Mouse (Mus musculus): ENCODE measurements around the gene Rnasek. TPM values are rescaled to one million over a fixed set of nuclear protein-coding genes. Genes with fewer than 3 reads are reported as not detected.

Gene Rnasek
- polyA plus RNA-seq, 1 experiment from 2014 or later, result 179 TPM

DNA sequence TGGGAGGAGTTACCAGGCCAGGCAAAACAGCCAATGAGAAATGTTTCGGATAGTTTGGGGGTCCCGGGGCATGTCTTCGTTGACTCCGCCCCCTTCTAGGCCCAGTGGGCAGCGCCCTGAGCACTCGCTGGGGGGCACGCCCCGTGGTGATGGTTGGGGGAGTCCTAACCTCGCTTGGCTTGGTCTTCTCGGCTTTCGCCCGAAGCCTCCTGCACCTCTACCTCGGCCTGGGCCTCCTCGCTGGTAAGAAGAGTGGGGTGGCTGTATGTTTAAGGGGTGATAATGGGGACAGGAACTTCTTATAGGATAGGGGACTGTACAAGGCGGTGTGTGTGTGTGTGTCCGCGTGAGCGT is 24.8 kb downstream of the Rnasek start:
- Histone ChIP-seq H3K27ac (no peak overlapping the region), H3K4me2 (peak overlapping the region; percentile 61), H3K27me3 (peaks cover 49% of the 10 kb centered on the region), H3K36me3 (no peaks in the 10 kb centered on the region), H3K4me1 (peaks cover 19% of the 10 kb centered on the region), H3K9me3 (no peaks in the 10 kb centered on the region), H3K4me3 (peak overlapping the region; percentile 32; the same call in 1 of the 2 replicates), H3K9ac (no peak overlapping the region)
- 8% methylated on average over 18 of the region's 18 CpGs for WGBS
- ATAC-seq (ENCODE audit: borderline replicate concordance, extremely low read depth, low FRiP score, low TSS enrichment), result 0 out of 2 replicates have a peak, but pooled peaks have one; percentile 13

GRCm38 (mm10) chr11:70214191-70214855 is 25.3 kb downstream of the Rnasek start:
- Histone ChIP-seq H3K27ac (no peak overlapping the region), H3K9me3 (no peaks in the 10 kb centered on the region), H3K27me3 (peaks cover 49% of the 10 kb centered on the region), H3K36me3 (no peaks in the 10 kb centered on the region), H3K4me3 (peak overlapping the region; percentile 32), H3K4me1 (peaks cover 19% of the 10 kb centered on the region), H3K9ac (peak overlapping the region; percentile 35), H3K4me2 (peak overlapping the region; percentile 61)
- peak; percentile 44; the same call in 1 of the 2 replicates for ATAC-seq (ENCODE audit: borderline replicate concordance, extremely low read depth, low FRiP score, low TSS enrichment)
- 1% methylated on average over 43 of the region's 46 CpGs for WGBS

- 8% methylated on average over 26 of the region's 26 CpGs for WGBS
- no peak overlapping the region for H3K27ac ChIP-seq
- H3K9me3 ChIP-seq, result no peaks in the 10 kb centered on the region
- peaks cover 19% of the 10 kb centered on the region for H3K4me1 ChIP-seq
- peak overlapping the region; percentile 32; the same call in 1 of the 2 replicates for H3K4me3 ChIP-seq
- no peak for ATAC-seq (ENCODE audit: borderline replicate concordance, extremely low read depth, low FRiP score, low TSS enrichment)
- no peaks in the 10 kb centered on the region for H3K36me3 ChIP-seq
- peak overlapping the region; percentile 61 for H3K4me2 ChIP-seq
- H3K9ac ChIP-seq, result 0 out of 2 replicates have a peak overlapping the region, but pooled peaks have one; percentile 35
- peaks cover 49% of the 10 kb centered on the region for H3K27me3 ChIP-seq
Observed at GRCm38 (mm10) chr11:70213736-70214135, 25.9 kb downstream of the Rnasek start.

DNA sequence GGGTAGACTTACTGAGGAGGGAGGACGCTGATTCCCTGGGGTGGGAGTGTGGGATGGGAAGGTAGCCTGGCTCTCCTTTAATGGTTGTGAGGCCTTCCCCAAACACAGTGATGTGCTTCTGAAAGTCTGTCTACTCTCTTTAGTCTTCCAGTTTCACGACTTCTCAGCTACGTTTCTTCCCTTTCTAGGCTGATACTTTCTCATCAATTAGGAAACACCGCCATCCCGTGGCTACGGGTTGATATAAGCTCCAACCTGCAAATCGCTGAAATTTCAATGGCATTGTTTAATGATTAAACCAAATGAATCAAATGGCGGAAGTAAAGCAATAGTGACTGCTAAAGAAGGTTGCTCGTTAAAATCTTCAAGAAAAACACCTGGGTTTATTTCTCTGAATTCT is 26.7 kb downstream of the Rnasek start:
- Histone ChIP-seq H3K27ac (no peak overlapping the region), H3K27me3 (peaks cover 49% of the 10 kb centered on the region), H3K36me3 (no peaks in the 10 kb centered on the region), H3K4me2 (no peak overlapping the region), H3K9ac (no peak overlapping the region), H3K4me3 (no peak overlapping the region), H3K4me1 (peaks cover 19% of the 10 kb centered on the region), H3K9me3 (no peaks in the 10 kb centered on the region)
- no peak for ATAC-seq (ENCODE audit: borderline replicate concordance, extremely low read depth, low FRiP score, low TSS enrichment)
- WGBS, result 9% methylated on average over 9 of the region's 9 CpGs

GRCm38 (mm10) chr11:70212423-70212822 is 27.2 kb downstream of the Rnasek start, which contains the start of gene Slc16a11:
Gene Slc16a11 (plus strand): TSS chr11:70212752.
- Histone ChIP-seq H3K9ac (no peak within 1 kb of the TSS), H3K27ac (no peak within 1 kb of the TSS)

GRCm38 (mm10) chr11:70211972-70212371 is 27.7 kb downstream of the Rnasek start:
- WGBS, result 68% methylated on average over 6 of the region's 6 CpGs
- Histone ChIP-seq H3K9me3 (no peaks in the 10 kb centered on the region), H3K9ac (no peak overlapping the region), H3K4me1 (peaks cover 19% of the 10 kb centered on the region), H3K4me3 (no peak overlapping the region), H3K27ac (no peak overlapping the region), H3K36me3 (no peaks in the 10 kb centered on the region), H3K4me2 (no peak overlapping the region), H3K27me3 (peaks cover 45% of the 10 kb centered on the region)
- no peak for ATAC-seq (ENCODE audit: borderline replicate concordance, extremely low read depth, low FRiP score, low TSS enrichment)

More at GRCm38 (mm10) chr11:70212423-70212822, 27.2 kb downstream of the Rnasek start, which contains the start of gene Slc16a11:
- H3K4me2 ChIP-seq, result peak within 1 kb of the TSS; percentile 61; the same call in 1 of the 2 replicates
- WGBS, result 52% methylated on average over 6 of the region's 6 CpGs
- no peak within 1 kb of the TSS for H3K4me3 ChIP-seq
- H3K27me3 ChIP-seq, result peaks cover 49% of the 10 kb centered on the region
- no peaks in the 10 kb centered on the region for H3K9me3 ChIP-seq
- peaks cover 19% of the 10 kb centered on the region for H3K4me1 ChIP-seq
- no peaks in the 10 kb centered on the region for H3K36me3 ChIP-seq
- no peak for ATAC-seq (ENCODE audit: borderline replicate concordance, extremely low read depth, low FRiP score, low TSS enrichment)

DNA sequence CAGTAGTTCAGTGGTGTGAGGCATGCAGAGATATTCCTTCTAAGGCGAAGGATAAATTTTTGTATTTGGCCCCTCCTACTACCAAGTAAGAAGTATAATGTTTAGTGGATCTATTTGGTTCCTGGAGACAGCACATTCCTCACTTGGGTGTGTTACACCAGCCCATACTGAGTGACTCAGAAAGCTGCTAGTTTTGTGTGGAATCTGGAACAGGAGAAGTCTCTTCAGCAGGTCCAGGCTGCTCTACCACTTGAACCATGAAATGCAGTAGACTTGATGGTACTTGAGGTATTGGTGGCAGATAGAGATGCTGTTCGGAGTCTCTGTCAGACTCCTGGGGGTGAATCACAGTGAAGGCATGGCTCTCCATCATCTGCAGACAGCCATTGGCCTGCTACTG is 29.0 kb downstream of the Rnasek start:
- Histone ChIP-seq H3K27ac (no peak overlapping the region), H3K36me3 (no peaks in the 10 kb centered on the region), H3K4me1 (peaks cover 19% of the 10 kb centered on the region), H3K9me3 (no peaks in the 10 kb centered on the region), H3K4me3 (no peak overlapping the region), H3K9ac (no peak overlapping the region), H3K4me2 (no peak overlapping the region), H3K27me3 (peaks cover 32% of the 10 kb centered on the region)
- no peak for ATAC-seq (ENCODE audit: borderline replicate concordance, extremely low read depth, low FRiP score, low TSS enrichment)
- WGBS, result 64% methylated on average over 2 of the region's 2 CpGs

DNA sequence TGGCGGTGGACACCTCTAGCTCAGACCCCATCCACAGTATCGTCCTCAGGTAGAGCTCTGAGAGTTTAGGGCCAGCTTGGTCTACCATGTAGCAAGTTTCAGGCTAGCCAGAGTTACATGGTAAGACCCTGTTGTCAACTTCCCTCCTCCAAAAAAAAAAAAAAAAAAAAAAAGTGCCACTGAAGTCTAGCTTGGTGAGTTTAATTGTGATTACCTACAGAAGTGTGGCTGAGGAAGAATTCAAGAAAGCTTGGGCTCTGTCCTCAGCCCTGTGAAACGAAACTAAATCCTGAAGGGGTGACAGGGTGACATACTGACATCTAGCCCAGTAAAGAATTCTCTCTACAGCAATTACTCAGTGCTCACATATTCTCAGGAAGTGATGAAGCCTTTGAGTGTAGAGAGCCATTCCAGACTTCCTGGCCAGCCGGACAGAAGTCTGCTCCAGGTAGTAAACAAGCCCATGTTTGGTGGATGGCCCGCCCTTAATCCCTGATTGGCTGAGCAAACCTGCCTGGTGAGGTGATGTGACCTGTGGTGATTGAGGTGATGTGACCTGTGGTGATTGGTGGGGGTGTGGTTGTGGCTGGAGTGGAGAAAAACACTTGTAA is 30.8 kb downstream of the Rnasek start:
- Histone ChIP-seq H3K27me3 (peaks cover 14% of the 10 kb centered on the region), H3K9me3 (no peaks in the 10 kb centered on the region), H3K4me2 (no peak overlapping the region), H3K4me1 (peaks cover 6% of the 10 kb centered on the region), H3K9ac (no peak overlapping the region), H3K4me3 (no peak overlapping the region), H3K36me3 (no peaks in the 10 kb centered on the region), H3K27ac (no peak overlapping the region)
- 57% methylated on average over 5 of the region's 5 CpGs for WGBS
- ATAC-seq (ENCODE audit: borderline replicate concordance, extremely low read depth, low FRiP score, low TSS enrichment), result no peak

- no peaks in the 10 kb centered on the region for H3K36me3 ChIP-seq
- no peak for ATAC-seq (ENCODE audit: borderline replicate concordance, extremely low read depth, low FRiP score, low TSS enrichment)
- H3K9ac ChIP-seq, result no peak overlapping the region
- no peaks in the 10 kb centered on the region for H3K9me3 ChIP-seq
- no peak overlapping the region for H3K27ac ChIP-seq
- no peaks in the 10 kb centered on the region for H3K4me1 ChIP-seq
- 71% methylated on average over 7 of the region's 7 CpGs for WGBS
- 0 out of 2 replicates have a peak, but pooled peaks cover under 1% of the 10 kb centered on the region for H3K27me3 ChIP-seq
- no peak overlapping the region for H3K4me2 ChIP-seq
- no peak overlapping the region for H3K4me3 ChIP-seq
Observed at GRCm38 (mm10) chr11:70207283-70207682, 32.4 kb downstream of the Rnasek start.

- no peaks in the 10 kb centered on the region for H3K9me3 ChIP-seq
- 81% methylated on average over 2 of the region's 2 CpGs for WGBS
- H3K9ac ChIP-seq, result no peak overlapping the region
- H3K4me2 ChIP-seq, result no peak overlapping the region
- H3K36me3 ChIP-seq, result no peaks in the 10 kb centered on the region
- H3K27ac ChIP-seq, result no peak overlapping the region
- no peaks in the 10 kb centered on the region for H3K4me1 ChIP-seq
- ATAC-seq (ENCODE audit: borderline replicate concordance, extremely low read depth, low FRiP score, low TSS enrichment), result no peak
- no peaks in the 10 kb centered on the region for H3K27me3 ChIP-seq
- H3K4me3 ChIP-seq, result no peak overlapping the region
Observed at GRCm38 (mm10) chr11:70206801-70207200, 32.8 kb downstream of the Rnasek start.

GRCm38 (mm10) chr11:70201691-70202090 is 38.0 kb downstream of the Rnasek start:
- no peak overlapping the region for H3K4me2 ChIP-seq
- H3K27me3 ChIP-seq, result no peaks in the 10 kb centered on the region
- H3K4me1 ChIP-seq, result no peaks in the 10 kb centered on the region
- no peaks in the 10 kb centered on the region for H3K9me3 ChIP-seq
- WGBS, result 41% methylated on average over 5 of the region's 5 CpGs
- no peak overlapping the region for H3K27ac ChIP-seq
- ATAC-seq (ENCODE audit: borderline replicate concordance, extremely low read depth, low FRiP score, low TSS enrichment), result no peak
- no peak overlapping the region for H3K9ac ChIP-seq
- no peaks in the 10 kb centered on the region for H3K36me3 ChIP-seq
- no peak overlapping the region for H3K4me3 ChIP-seq

- 77% methylated on average over 5 of the region's 5 CpGs for WGBS
- H3K27ac ChIP-seq, result no peak overlapping the region
Observed at GRCm38 (mm10) chr11:70200036-70200608, 39.5 kb downstream of the Rnasek start.

More at GRCm38 (mm10) chr11:70200036-70200608, 39.5 kb downstream of the Rnasek start:
- H3K27me3 ChIP-seq, result no peaks in the 10 kb centered on the region
- H3K4me2 ChIP-seq, result no peak overlapping the region
- no peaks in the 10 kb centered on the region for H3K9me3 ChIP-seq
- no peak overlapping the region for H3K4me3 ChIP-seq
- H3K36me3 ChIP-seq, result no peaks in the 10 kb centered on the region
- H3K4me1 ChIP-seq, result no peaks in the 10 kb centered on the region
- H3K9ac ChIP-seq, result no peak overlapping the region
- ATAC-seq (ENCODE audit: borderline replicate concordance, extremely low read depth, low FRiP score, low TSS enrichment), result no peak
